Mouse (Mus musculus): Measurements from ENCODE around the gene Ctnnd2. TPM values are rescaled to one million over a fixed set of nuclear protein-coding genes. Genes with fewer than 3 reads are reported as not detected.

Ctnnd2 gene
- polyA plus RNA-seq, 1 experiment: 6.3 TPM

- H3K4me1 ChIP-seq (ENCODE audit: control insufficient read depth, insufficient read depth, low read length): no peaks in the 10 kb centered on the region
- H3K4me3 ChIP-seq (replicated peaks; ENCODE audit: extremely low read depth, low read depth, low read length): no peak overlapping the region
- WGBS: 84% methylated on average over 5 of the region's 5 CpGs
- TF ChIP-seq CTCF (IDR thresholded peaks at IDR 0.05; ENCODE audit: insufficient read depth, low read length) (no peak), POLR2A (IDR thresholded peaks at IDR 0.05; ENCODE audit: borderline replicate concordance, extremely low read depth, low read depth, low read length) (no peak)
- DNase-seq: no peak
These were observed 250.8 kb downstream of the Ctnnd2 start for GRCm38 (mm10) chr15:30423146-30423545.

- DNase-seq: no peak
- no peak overlapping the region for H3K4me3 ChIP-seq (replicated peaks; ENCODE audit: extremely low read depth, low read depth, low read length)
- 67% methylated on average over 9 of the region's 9 CpGs for WGBS
- H3K4me1 ChIP-seq (ENCODE audit: control insufficient read depth, insufficient read depth, low read length): no peaks in the 10 kb centered on the region
- TF ChIP-seq POLR2A (IDR thresholded peaks at IDR 0.05; ENCODE audit: borderline replicate concordance, extremely low read depth, low read depth, low read length) (no peak), CTCF (IDR thresholded peaks at IDR 0.05; ENCODE audit: insufficient read depth, low read length) (no peak)
These were observed 251.9 kb downstream of the Ctnnd2 start for GRCm38 (mm10) chr15:30424290-30424689.

- Histone ChIP-seq H3K4me3 (replicated peaks; ENCODE audit: extremely low read depth, low read depth, low read length) (no peak overlapping the region), H3K4me1 (ENCODE audit: control insufficient read depth, insufficient read depth, low read length) (no peaks in the 10 kb centered on the region)
- no peak for DNase-seq
- TF ChIP-seq POLR2A (IDR thresholded peaks at IDR 0.05; ENCODE audit: borderline replicate concordance, extremely low read depth, low read depth, low read length) (no peak), CTCF (IDR thresholded peaks at IDR 0.05; ENCODE audit: insufficient read depth, low read length) (no peak)
- WGBS: 26% methylated on average over 2 of the region's 2 CpGs
These were observed 254.9 kb downstream of the Ctnnd2 start for GRCm38 (mm10) chr15:30427342-30427741.

GRCm38 (mm10) chr15:30439045-30439444, 266.7 kb downstream of the Ctnnd2 start:
- Histone ChIP-seq H3K4me1 (ENCODE audit: control insufficient read depth, insufficient read depth, low read length) (no peaks in the 10 kb centered on the region), H3K4me3 (replicated peaks; ENCODE audit: extremely low read depth, low read depth, low read length) (no peak overlapping the region)
- 64% methylated on average over 5 of the region's 5 CpGs for WGBS
- TF ChIP-seq POLR2A (IDR thresholded peaks at IDR 0.05; ENCODE audit: borderline replicate concordance, extremely low read depth, low read depth, low read length) (no peak), CTCF (IDR thresholded peaks at IDR 0.05; ENCODE audit: insufficient read depth, low read length) (no peak)
- no peak for DNase-seq

- WGBS: 80% methylated on average over 7 of the region's 7 CpGs
- TF ChIP-seq CTCF (IDR thresholded peaks at IDR 0.05; ENCODE audit: insufficient read depth, low read length): no peak
- no peak for TF ChIP-seq POLR2A (IDR thresholded peaks at IDR 0.05; ENCODE audit: borderline replicate concordance, extremely low read depth, low read depth, low read length)
- no peak overlapping the region for H3K4me3 ChIP-seq (replicated peaks; ENCODE audit: extremely low read depth, low read depth, low read length)
- H3K4me1 ChIP-seq (ENCODE audit: control insufficient read depth, insufficient read depth, low read length): no peaks in the 10 kb centered on the region
- DNase-seq: no peak
These were observed 278.4 kb downstream of the Ctnnd2 start for GRCm38 (mm10) chr15:30450765-30451164.

- WGBS: 64% methylated on average over 5 of the region's 5 CpGs
- no peak for TF ChIP-seq POLR2A (IDR thresholded peaks at IDR 0.05; ENCODE audit: borderline replicate concordance, extremely low read depth, low read depth, low read length)
- no peak for TF ChIP-seq CTCF (IDR thresholded peaks at IDR 0.05; ENCODE audit: insufficient read depth, low read length)
These were observed 279.5 kb downstream of the Ctnnd2 start for GRCm38 (mm10) chr15:30451921-30452320.

GRCm38 (mm10) chr15:30457541-30458250, 285.3 kb downstream of the Ctnnd2 start:
- H3K4me3 ChIP-seq (replicated peaks; ENCODE audit: extremely low read depth, low read depth, low read length): no peak overlapping the region
- DNase-seq: no peak
- no peak for TF ChIP-seq CTCF (IDR thresholded peaks at IDR 0.05; ENCODE audit: insufficient read depth, low read length)
- TF ChIP-seq POLR2A (IDR thresholded peaks at IDR 0.05; ENCODE audit: borderline replicate concordance, extremely low read depth, low read depth, low read length): no peak
- H3K4me1 ChIP-seq (ENCODE audit: control insufficient read depth, insufficient read depth, low read length): no peaks in the 10 kb centered on the region
- WGBS: 66% methylated on average over 12 of the region's 12 CpGs

More at GRCm38 (mm10) chr15:30451921-30452320, 279.5 kb downstream of the Ctnnd2 start:
- no peak overlapping the region for H3K4me3 ChIP-seq (replicated peaks; ENCODE audit: extremely low read depth, low read depth, low read length)
- H3K4me1 ChIP-seq (ENCODE audit: control insufficient read depth, insufficient read depth, low read length): no peaks in the 10 kb centered on the region
- DNase-seq: no peak

- WGBS: 36% methylated on average over 5 of the region's 5 CpGs
- TF ChIP-seq POLR2A (IDR thresholded peaks at IDR 0.05; ENCODE audit: borderline replicate concordance, extremely low read depth, low read depth, low read length): no peak
- TF ChIP-seq CTCF (IDR thresholded peaks at IDR 0.05; ENCODE audit: insufficient read depth, low read length): no peak
- Histone ChIP-seq H3K4me3 (replicated peaks; ENCODE audit: extremely low read depth, low read depth, low read length) (no peak overlapping the region), H3K4me1 (ENCODE audit: control insufficient read depth, insufficient read depth, low read length) (no peaks in the 10 kb centered on the region)
- no peak for DNase-seq
These were observed 286.3 kb downstream of the Ctnnd2 start for GRCm38 (mm10) chr15:30458671-30459070.

GRCm38 (mm10) chr15:30460341-30461125, 288.1 kb downstream of the Ctnnd2 start:
- 61% methylated on average over 9 of the region's 9 CpGs for WGBS
- H3K4me3 ChIP-seq (replicated peaks; ENCODE audit: extremely low read depth, low read depth, low read length): no peak overlapping the region
- no peak for DNase-seq
- H3K4me1 ChIP-seq (ENCODE audit: control insufficient read depth, insufficient read depth, low read length): no peaks in the 10 kb centered on the region
- no peak for TF ChIP-seq CTCF (IDR thresholded peaks at IDR 0.05; ENCODE audit: insufficient read depth, low read length)
- no peak for TF ChIP-seq POLR2A (IDR thresholded peaks at IDR 0.05; ENCODE audit: borderline replicate concordance, extremely low read depth, low read depth, low read length)

Measured in lung, adult 2 months (tissue).